Mouse (Mus musculus) cerebellum, adult 2 months (tissue): ENCODE results near the gene 4931428F04Rik. TPM values are rescaled to one million over a fixed set of nuclear protein-coding genes. Genes with fewer than 3 reads are reported as not detected.
"Not testable (repeated sequence)": the region's sequence is repeated elsewhere in the genome, so short reads cannot be mapped to it uniquely, and the experiment has no call there.

ENCODE experiments used
- DNase-seq, 2 experiments: peaks; one replicate each; pipeline ENCODE4 v3.0.0; 2021
- H3K27ac ChIP-seq: fragments of 200-500 bp; 2 replicates; pipeline ENCODE4 v1.5.1; 2012; ENCODE audit warnings: low read length, control low read depth, inconsistent platforms; ENCODE audit not compliant: insufficient read depth
- H3K27me3 ChIP-seq: fragments of 200-500 bp; 2 replicates; pipeline ENCODE4 v1.6.1; 2012; ENCODE audit warnings: inconsistent platforms, mild to moderate bottlenecking, low read length, moderate library complexity; ENCODE audit not compliant: control insufficient read depth, insufficient read depth
- H3K4me1 ChIP-seq: fragments of 200-500 bp; 2 replicates; pipeline ENCODE4 v1.6.1; 2011; ENCODE audit warnings: low read length; ENCODE audit not compliant: control insufficient read depth, insufficient read depth
- H3K4me3 ChIP-seq: fragments of 200-500 bp; replicated peaks from 2 replicates; pipeline ENCODE3; 2011; ENCODE audit warnings: mild to moderate bottlenecking, low read depth, low read length, control low read depth; ENCODE audit not compliant: insufficient read depth
- CTCF ChIP-seq: fragments of 200-500 bp; IDR thresholded peaks from 2 replicates; pipeline ENCODE4 v1.5.1; 2011; ENCODE audit warnings: low read depth, mild to moderate bottlenecking, control low read depth, low read length, moderate library complexity, borderline replicate concordance; ENCODE audit not compliant: insufficient read depth
- POLR2A ChIP-seq: fragments of 200-500 bp; IDR thresholded peaks from 2 replicates; pipeline ENCODE4 v1.6.1; 2011; ENCODE audit warnings: low read length, control low read depth, borderline replicate concordance; ENCODE audit not compliant: insufficient read depth
- WGBS: fragments of 180-500 bp; shearing (Covaris S2); methylation state at CpG from one replicate; pipeline ENCODE4 v1.1.7; 2018; 5-methylcytosine and 5-hydroxymethylcytosine counted together
- polyA plus RNA-seq: library from polyadenylated mRNA; depleted of rRNA; stranded (reverse); fragments of >200 nt; gene quantifications from 2 replicates; pipeline ENCODE4 v1.2.3, GENCODE M21; 2012; rRNA removed

The 4931428F04Rik gene
- polyA plus RNA-seq, 1 experiment, result 25.1 TPM

DNA sequence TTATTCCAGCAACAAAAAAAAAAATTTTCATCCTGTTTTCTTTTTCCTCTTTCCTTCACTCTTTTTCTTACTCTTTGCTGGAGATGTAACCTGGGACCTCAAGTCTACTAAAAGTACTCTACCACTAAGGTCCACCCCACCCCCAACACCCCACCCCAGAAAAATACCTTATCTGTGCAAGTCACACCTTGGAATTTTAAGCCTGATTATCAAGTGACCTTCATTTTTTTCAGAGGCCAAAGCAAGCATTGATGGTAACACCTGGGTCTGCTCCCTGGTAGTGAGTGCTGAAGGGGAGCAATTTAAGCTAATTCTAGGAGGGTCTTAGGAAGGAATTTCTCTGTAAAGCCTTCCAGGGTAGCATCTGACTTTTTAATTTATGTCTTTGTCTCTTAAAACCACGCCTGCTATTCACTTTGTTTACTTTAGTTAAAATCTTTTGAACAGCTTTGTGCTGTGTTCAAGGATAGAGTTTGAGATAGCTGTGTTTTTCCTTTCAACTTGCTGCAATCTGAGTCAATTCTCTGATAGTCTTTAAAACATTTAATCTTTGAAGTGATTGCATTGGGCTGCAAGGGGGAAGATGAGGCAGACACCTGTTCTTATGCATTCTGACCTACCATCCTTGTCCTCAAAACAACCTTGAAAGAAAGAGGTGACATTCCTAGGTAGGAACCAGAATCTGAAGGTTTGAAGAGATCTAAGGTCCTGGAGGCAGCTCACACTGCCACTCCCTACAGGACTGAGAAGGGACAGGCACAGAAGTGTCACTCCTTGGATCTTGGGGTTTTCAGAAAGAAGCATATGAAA lies 56.3 kb downstream of the 4931428F04Rik start:
- no peak for DNase-seq
- Histone ChIP-seq H3K27me3 (no peaks in the 10 kb centered on the region), H3K4me1 (no peaks in the 10 kb centered on the region), H3K4me3 (no peak overlapping the region), H3K27ac (no peak overlapping the region)
- WGBS, result 82% methylated on average over 1 of the region's 1 CpGs
- TF ChIP-seq POLR2A (no peak), CTCF (no peak)

DNA sequence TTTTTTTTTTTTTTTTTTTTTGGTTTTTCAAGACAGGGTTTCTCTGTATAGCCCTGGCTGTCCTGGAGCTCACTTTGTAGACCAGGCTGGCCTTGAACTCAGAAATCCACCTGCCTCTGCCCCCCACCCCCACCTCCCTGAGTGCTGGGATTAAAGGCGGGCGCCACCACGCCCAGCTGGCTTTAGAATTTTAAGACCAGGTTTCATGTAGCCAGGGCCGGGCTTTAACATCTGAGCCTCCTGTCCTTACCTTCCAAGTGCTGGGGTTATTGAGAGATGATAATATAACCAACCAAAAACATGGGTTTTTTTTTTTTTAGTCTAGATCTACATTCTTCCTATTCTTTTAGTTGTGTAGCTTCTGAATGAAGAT lies 57.4 kb downstream of the 4931428F04Rik start:
- 93% methylated on average over 4 of the region's 4 CpGs for WGBS
- not testable (repeated sequence) for H3K4me1 ChIP-seq, H3K27ac ChIP-seq, DNase-seq, H3K27me3 ChIP-seq, H3K4me3 ChIP-seq

DNA sequence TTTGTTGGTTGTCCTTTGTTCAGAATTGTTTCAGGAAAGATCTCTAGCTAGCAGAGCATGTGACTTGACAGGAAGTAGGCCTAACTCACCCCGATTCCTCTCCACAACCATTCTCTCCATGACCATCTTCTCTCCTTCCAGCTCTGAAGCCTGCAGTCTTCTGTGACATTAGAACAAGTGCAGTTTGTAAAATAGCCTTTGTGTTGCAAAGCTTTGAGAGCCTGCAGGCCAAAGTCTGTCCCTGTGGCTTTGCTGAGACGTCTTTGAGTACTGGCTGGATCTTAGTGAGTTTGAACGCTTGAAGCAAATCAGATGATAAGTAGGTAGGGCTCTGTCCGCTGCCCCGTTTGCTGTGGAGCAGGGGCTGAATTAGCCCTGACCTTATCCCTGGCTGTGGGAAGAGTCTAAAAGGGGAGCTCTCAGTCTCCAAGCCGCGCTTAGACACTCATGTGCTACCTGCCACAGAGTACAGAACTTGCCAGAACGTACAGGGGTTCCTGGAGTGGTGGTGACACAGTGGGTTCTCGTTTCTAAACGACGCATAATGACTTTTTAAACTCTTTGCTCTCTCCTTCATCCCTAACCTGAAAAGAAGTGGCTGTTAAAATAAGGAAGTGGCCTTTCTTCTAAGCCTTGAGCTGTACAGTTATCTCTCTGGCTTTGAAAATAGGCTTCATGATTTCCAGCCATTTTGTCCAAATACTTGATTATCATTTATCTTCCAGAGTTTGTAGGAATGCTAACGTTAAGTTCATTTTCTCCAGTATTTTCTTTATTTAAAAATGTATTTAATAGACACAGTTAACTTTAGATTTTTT lies 58.0 kb downstream of the 4931428F04Rik start:
- 83% methylated on average over 12 of the region's 12 CpGs for WGBS
- H3K27me3 ChIP-seq, result no peaks in the 10 kb centered on the region
- H3K27ac ChIP-seq, result no peak overlapping the region
- DNase-seq, result no peak
- H3K4me1 ChIP-seq, result no peaks in the 10 kb centered on the region
- TF ChIP-seq POLR2A (no peak), CTCF (no peak)
- no peak overlapping the region for H3K4me3 ChIP-seq

Other genes starting within 250 kb of the 4931428F04Rik start
- gene Ces3a, start 241.3 kb downstream of the 4931428F04Rik start, polyA plus RNA-seq, result not detected in 2 replicates
- not detected in 2 replicates for gene Ces3b, start 206.1 kb downstream of the 4931428F04Rik start, polyA plus RNA-seq
- 0.07 TPM in 1 of 2 replicates, not detected in the other for gene Ces4a, start 158.1 kb downstream of the 4931428F04Rik start, polyA plus RNA-seq
- gene Cbfb, start 119.2 kb downstream of the 4931428F04Rik start, polyA plus RNA-seq, result 14.5 and 15.1 TPM in 2 replicates
- gene D230025D16Rik, start 64.7 kb downstream of the 4931428F04Rik start, polyA plus RNA-seq, result 34.9 and 36.4 TPM in 2 replicates
- gene B3gnt9, start 34.7 kb downstream of the 4931428F04Rik start, polyA plus RNA-seq, result 5.2 and 6.3 TPM in 2 replicates
- 10.3 and 12.1 TPM in 2 replicates for gene Tradd, start 25.3 kb downstream of the 4931428F04Rik start, polyA plus RNA-seq
- gene Fbxl8, start 25.2 kb downstream of the 4931428F04Rik start, polyA plus RNA-seq, result 1.7 and 2.1 TPM in 2 replicates
- gene Hsf4, start 20.1 kb downstream of the 4931428F04Rik start, polyA plus RNA-seq, result 18.4 and 24.5 TPM in 2 replicates
- 8.8 and 10.4 TPM in 2 replicates for gene Nol3, start 13.7 kb downstream of the 4931428F04Rik start, polyA plus RNA-seq
- 17.0 and 20.0 TPM in 2 replicates for gene Exoc3l, start 6.2 kb upstream of the 4931428F04Rik start, polyA plus RNA-seq
- 81.6 and 91.5 TPM in 2 replicates for gene E2f4, start 7.8 kb upstream of the 4931428F04Rik start, polyA plus RNA-seq
- 12.4 and 15.2 TPM in 2 replicates for gene Elmo3, start 15.7 kb upstream of the 4931428F04Rik start, polyA plus RNA-seq
- gene Lrrc29, start 36.4 kb upstream of the 4931428F04Rik start, polyA plus RNA-seq, result 5.0 and 6.3 TPM in 2 replicates
- 106 and 110 TPM in 2 replicates for gene Tmem208, start 36.5 kb upstream of the 4931428F04Rik start, polyA plus RNA-seq
- gene Fhod1, start 58.1 kb upstream of the 4931428F04Rik start, polyA plus RNA-seq, result 4.0 and 4.2 TPM in 2 replicates
- 51.7 and 62.0 TPM in 2 replicates for gene Slc9a5, start 59.0 kb upstream of the 4931428F04Rik start, polyA plus RNA-seq
- gene Plekhg4, start 83.4 kb upstream of the 4931428F04Rik start, polyA plus RNA-seq, result 11.0 and 13.5 TPM in 2 replicates
- gene Kctd19, start 123.6 kb upstream of the 4931428F04Rik start, polyA plus RNA-seq, result 0.05 TPM in 1 of 2 replicates, not detected in the other
- 0.65 and 1.2 TPM in 2 replicates for gene Lrrc36, start 123.7 kb upstream of the 4931428F04Rik start, polyA plus RNA-seq
- 286 and 297 TPM in 2 replicates for gene Tppp3, start 181.7 kb upstream of the 4931428F04Rik start, polyA plus RNA-seq
- gene Zdhhc1, start 207.0 kb upstream of the 4931428F04Rik start, polyA plus RNA-seq, result 64.7 and 67.9 TPM in 2 replicates
- 0.08 TPM in 1 of 2 replicates, not detected in the other for gene Hsd11b2, start 228.9 kb upstream of the 4931428F04Rik start, polyA plus RNA-seq